Mouse (Mus musculus): Measurements from ENCODE around the gene Pard3b.
"Not testable (repeated sequence)": the region's sequence is repeated elsewhere in the genome, so short reads cannot be mapped to it uniquely, and the experiment has no call there.

Pard3b gene

DNA sequence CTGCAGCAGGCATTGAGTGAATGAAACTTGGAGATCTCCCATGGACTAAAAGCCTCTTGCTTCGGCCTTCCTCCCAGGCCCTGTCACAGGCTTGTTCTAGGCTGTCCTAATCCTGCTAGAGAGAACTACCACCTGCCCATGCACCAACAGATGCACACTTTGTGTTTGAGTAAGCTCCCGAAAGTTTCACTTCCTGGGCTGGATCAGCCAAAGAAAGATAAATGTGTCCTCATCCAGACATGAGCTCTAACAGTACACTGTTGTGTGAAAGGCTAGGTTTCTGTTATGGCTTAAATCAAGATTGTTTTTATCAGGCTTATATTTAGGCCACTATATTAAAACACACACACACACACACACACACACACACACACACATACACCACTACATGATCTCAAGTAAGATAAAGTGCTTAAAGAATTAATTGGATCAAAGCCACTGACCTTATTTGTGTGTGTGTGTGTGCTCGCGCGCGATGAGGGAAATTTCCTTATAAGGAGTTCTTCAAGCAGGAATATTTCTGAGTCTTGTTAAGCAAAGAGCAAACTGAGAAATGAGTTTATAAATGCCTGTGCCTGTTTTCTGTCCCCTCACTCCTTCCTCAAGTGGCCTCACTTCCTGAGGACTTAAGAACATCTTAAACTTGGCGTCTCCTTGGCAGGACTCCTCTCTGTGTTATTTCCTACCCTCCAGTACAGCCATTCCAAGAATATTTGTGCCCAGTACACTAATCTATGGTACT lies 940.6 kb downstream of the Pard3b start:
- DNase-seq (ENCODE audit: low spot score), result no peak

DNA sequence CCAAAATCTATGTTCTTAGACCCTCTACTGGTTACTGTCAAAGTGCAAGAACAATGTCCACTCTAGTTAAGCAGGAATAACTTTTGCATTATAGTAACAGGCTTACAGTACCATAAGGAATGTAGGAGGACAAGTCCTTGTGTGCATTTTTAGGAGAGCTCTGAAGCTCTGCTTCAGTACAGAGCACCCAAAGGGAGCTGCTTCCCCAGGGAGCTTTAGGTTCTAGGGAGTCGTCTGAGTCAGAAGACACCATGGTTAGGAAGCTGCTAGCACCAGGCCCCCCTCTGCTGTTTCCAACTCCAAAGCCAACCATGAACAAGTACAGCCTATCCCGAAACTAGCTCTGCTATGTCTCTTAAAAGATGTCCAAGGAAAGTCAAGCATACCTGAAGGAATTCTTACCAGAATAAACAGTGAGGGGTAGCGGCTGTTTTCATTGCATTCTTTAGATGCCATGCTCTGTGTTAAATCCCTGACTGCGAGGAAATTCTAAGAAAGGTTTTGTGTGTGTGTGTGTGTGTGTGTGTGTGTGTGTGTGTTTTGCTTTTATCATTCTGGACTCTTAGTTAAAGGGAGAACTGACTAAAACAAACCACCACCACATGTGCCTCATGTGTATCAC lies 941.8 kb downstream of the Pard3b start:
- no peak for DNase-seq (ENCODE audit: low spot score)

DNA sequence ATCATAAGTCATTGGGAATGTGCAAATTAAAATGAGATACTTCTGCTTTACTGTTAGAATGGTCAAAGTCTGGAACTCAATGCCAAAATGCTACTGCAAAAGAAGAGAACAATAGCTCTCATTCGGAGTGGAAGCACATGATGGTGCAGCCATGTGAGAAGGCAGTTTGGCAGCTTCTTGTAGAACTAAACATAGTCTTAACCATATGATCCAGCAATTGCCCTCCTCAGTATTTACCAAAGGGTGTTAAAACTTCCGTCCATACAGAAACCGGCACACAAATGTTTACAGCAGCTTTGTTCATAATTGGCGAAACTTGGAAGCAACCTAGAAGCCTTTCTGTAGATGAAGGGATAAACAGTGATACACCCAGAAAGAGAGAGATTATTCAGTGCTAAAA lies 943.9 kb downstream of the Pard3b start:
- DNase-seq (ENCODE audit: low spot score), result no peak

DNA sequence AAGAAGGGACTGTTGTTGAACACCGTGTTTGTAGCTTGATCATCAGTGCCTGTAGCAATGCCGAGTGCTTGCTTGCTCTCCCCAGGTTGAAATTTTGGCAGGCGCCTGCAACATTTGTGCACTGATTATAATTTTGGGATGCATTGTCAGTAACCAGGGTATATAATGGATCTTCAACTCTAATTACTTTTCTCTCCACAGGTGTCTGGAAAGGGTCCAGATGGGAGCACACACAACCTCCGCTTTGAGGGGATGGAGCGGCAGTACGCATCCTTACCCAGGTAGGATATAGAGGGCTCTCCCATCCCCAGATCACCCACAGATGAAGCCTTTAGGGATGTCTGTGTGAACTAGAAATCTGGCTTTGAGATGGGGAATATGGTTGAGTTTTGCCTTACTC lies 948.9 kb downstream of the Pard3b start:
- DNase-seq (ENCODE audit: low spot score), result no peak

DNA sequence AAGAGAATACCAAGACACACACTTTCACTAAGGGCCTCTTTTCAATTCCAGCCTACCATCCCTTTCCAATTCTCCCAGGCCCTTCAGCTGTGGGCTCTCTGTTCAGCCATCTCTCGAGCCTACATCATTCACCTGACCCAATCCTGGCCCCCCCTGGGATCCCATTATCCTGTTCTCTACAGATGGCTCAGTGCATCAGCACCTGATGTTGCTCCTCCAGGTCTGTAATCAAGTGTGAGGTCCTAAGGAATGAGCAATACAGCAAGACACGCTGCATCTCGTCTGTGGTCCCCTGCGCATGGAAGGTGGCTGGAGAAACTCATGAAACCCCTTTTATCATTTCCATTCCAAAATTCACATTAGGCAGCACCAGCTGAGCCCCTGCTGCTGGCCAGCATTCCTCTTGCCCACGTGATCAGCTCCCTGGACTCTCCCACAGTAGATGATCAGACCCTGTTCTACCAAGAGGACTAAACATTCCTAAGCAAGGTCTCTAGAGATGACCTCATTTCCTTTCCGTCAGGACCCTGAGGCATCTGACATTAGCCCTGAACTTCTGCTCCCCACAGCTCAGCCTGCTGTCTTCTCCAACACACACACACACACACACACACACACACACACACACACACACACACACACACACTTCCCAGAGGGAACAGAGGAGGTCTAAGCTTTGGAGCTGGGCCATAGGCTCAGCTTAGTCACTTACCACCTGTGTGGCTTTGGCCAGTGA lies 952.8 kb downstream of the Pard3b start:
- no peak for DNase-seq (ENCODE audit: low spot score)

DNA sequence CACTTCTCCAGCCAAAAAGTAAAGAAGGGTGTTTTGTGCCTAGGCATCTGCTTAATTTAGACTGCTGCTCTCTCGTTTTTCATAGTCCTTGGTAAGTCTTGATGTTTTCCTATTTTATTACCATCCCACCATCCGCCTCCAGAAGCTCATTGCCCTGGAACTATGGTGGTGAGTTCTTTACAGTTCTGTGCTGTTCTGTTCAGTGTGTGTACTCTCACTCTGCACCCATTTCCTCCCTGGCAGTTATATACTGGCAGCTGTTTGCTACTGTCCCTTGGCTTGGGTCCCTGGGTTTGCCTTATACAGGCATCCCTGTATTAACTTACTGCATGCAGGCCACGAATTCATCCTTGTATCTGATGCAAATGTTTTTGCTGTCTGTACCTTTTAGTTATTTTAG lies 956.8 kb downstream of the Pard3b start:
- DNase-seq (ENCODE audit: low spot score), result no peak

DNA sequence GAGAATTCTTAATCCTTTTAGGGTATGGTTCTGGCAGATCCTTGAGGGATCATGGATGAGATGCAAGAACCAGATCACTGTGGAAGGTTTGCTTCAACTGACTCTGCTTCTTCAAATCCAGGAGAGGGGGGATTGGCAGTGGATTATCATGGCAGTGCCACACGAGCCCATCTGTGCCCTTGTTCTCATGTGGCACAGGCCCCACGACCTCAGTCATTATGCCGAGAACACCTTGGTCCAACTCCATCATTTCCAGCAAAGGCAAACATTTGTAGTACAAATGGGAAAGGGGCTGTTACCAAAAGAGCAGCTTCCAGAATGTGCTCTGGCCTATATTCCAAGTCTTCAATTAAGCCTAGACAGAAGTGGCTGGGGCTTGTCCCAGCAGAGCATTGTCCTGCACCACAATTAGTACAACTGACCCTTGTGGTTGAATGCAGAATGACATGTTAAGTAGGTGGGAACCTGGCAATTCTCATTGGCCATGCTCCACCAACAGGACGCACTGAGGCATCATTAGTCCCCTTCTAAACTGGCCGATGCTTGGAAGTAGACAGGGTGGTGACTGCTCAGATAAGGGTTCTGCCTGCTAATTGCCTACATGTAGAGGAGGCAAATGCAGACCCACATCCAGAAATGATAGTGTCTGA lies 959.3 kb downstream of the Pard3b start:
- DNase-seq (ENCODE audit: low spot score), result no peak

DNA sequence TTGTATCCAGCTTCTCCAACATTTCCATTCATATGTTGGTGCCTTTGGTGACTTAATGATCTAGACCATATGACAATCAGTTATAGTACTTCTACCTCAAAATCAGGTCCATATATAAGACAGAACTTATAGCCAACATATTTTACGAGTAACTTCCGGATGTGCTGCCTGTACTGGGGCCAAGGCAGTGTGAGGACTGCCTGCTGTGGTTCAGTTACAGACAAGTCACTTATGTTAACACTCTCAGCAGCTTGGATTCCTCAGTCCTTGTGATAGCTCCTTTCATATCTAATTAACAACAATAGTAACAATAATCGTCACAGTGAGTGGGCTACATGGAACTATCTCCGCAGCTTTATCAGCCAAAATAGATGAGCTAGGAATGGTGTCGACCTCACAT lies 959.9 kb downstream of the Pard3b start:
- DNase-seq (ENCODE audit: low spot score), result no peak

DNA sequence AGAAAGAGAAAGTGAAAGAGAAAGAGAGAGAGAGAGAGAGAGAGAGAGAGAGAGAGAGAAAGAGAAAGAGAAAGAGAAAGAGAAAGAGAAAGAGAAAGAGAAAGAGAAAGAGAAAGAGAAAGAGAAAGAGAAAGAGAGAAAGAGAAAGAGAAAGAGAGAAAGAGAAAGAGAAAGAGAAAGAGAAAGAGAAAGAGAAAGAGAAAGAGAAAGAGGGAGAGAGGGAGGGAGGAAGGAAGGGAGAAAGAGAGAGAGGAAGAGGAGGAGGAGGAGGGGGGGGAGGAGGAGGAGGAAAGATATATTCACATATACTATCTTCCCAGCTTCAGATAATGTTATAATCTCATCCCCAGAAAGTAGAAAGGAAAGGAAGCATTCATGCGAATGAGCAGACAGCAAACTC lies 966.0 kb downstream of the Pard3b start:
- not testable (repeated sequence) for DNase-seq (ENCODE audit: low spot score)

DNA sequence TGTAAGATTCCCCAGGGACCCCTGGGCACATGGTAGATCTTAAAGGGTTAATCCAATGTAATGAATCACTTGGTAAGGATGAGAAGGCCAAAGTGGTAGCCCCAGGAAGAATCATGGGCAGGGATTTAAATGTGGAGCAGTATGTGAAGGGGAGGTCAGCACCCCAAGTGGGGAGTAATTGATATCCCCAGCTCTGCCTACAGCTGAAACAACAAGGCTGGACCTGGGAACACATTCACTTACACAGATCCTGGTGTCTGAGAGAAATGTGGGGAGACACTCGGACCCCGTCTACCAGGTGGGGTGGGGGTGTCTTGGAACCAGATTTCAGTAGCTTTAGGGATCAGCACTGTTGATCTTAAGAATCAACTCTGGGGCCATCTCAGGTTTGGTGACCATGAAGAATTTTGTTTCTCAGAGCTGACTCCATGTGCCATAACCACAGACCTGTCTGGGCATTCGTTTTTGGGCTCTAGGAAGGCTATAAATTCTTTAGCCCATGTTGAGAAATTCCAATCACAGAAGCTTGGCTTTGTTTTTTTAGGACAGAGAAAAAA lies 979.6 kb downstream of the Pard3b start:
- no peak for DNase-seq (ENCODE audit: low spot score)

DNA sequence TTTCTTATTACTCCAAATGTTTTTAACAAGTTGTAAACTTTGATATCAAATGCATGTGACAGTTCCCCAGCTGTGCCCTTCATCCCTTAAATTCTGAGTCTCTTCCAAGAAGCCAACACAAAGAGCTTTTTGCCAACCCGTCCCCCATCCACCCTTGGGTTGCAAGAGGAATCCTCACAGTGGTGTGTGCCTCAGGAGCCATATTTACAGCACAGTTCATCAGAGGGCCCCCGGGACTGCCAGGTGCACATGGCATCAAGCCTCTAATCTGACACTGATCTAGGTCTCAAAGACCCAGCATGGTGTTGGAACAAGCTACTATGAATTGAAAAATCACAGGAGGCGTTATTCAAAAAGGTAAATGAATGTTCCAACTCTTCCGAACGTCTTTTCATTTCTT lies 980.8 kb downstream of the Pard3b start:
- DNase-seq (ENCODE audit: low spot score), result no peak

DNA sequence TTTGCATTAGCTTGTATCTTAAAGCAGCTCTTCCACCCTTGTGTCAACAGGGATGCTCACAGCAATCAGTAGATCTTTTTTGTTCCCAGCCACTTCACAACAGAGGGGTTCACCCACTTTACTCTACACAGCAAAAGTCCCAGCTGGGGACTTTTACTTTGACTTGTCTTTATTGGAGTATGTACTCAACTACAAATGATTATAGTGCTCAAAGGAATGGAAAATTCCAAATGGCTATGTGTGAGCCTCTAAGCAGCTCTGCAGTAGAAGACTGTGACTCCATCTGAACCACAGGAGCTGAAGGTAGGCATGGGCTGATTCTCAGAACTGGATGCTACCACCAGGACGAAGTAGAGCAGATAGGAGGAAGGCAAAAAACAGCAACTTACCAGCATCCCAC lies 983.8 kb downstream of the Pard3b start:
- DNase-seq (ENCODE audit: low spot score), result no peak

DNA sequence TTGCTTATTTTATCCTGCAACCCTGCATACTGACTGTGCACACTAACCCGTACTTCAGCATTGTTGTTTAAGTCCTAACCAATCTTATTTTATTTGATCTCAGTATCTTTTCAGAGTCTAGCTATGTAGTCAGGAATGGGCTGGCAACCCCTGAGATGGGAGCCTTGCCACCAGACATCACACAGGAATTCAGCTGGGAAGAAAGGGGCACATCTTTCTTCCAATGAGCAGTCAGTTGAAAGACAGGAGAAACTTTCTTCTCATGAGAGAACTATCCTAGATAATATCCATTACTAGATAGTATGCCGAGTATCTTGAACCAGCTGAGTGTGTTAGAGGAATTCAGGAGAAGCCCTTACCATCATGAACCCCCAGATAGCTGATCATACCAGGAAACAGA lies 985.5 kb downstream of the Pard3b start:
- DNase-seq (ENCODE audit: low spot score), result no peak

DNA sequence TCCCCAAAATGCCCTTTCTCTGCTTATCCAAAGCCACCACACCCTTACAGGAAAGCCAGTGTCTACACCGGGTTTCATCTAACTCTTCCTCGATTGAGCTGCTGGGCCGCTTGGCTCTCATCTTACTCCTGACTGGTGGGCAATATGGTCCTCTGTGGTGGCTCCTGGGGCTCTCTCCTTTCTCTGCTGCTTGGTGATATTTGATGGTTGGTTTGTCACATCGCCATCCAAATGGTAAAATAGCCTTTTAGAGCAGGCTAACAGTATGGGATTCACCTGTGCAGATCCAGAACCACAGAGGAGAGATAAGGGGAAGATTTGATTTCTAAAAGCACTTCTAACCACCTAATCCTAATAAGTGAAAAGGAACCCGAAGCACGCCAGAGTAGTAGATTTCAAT lies 986.2 kb downstream of the Pard3b start:
- no peak for DNase-seq (ENCODE audit: low spot score)

DNA sequence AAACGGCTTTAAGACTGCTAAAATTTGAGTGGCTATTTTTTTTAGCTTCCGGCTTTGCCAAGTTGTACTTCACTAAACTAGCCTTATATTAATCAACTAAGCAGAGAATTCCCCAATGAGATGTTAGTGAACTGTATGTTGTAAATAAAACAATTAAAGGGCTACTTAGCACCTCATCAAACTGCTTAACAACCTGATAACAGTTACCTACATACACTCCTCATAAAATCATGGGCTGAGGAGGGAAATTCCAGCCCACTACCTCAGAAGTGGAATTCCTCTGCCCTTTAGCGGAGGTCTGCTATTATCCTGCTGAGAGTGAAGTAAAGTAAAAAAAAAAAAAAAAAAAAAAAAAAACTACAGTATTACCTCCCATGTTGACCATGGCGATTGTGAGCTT lies 986.7 kb downstream of the Pard3b start:
- DNase-seq (ENCODE audit: low spot score), result no peak

DNA sequence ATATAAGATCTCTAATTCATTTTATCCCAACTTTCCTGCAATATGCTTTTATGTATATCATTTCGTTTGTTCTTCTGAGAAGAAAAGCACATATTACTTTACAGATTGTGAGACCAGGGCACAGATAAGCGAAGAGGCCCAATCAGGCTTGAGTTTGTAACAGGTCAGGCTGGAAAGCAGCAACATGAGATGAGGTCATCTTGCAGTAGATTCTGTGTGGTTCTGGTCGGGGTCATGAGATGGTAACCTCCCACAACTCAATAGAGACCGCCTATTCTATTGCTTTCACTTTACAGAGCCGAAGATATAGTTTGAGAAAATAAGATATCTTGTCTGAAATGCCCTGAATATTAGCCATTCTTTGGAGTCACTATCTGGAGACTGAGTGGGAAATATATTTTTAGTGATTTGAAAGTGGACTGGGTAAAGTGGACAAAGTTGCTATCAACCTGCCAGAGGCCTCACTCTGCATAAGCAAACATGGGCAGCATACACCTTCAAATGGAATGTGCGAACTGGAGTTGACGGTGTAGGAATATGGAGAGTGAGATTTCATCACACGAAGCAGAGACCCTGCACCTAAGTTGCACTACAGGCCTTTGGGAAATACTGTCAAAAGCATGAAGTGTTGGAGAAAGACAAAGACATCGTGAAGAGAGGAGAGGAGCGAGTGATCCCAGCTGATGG lies 987.3 kb downstream of the Pard3b start:
- no peak for DNase-seq (ENCODE audit: low spot score)

DNA sequence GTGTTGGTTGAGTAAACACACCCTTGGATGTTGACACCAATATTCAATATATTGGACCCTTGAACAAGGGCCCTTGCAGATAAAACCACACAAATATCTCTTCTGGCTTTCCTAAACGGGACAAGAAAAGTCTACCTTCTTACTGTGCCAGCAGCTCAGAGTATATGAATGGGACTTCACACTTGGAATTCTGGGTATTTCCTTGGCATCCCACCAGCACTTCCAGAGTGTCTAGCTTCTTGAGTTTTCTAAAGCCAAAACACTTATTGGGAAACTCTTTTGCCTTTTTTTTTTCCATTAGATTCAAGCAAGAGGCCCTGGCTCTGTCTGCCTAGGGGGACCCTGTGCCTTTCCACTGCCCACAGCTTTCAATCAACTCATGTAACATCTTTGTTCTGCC lies 991.3 kb downstream of the Pard3b start:
- no peak for DNase-seq (ENCODE audit: low spot score)

DNA sequence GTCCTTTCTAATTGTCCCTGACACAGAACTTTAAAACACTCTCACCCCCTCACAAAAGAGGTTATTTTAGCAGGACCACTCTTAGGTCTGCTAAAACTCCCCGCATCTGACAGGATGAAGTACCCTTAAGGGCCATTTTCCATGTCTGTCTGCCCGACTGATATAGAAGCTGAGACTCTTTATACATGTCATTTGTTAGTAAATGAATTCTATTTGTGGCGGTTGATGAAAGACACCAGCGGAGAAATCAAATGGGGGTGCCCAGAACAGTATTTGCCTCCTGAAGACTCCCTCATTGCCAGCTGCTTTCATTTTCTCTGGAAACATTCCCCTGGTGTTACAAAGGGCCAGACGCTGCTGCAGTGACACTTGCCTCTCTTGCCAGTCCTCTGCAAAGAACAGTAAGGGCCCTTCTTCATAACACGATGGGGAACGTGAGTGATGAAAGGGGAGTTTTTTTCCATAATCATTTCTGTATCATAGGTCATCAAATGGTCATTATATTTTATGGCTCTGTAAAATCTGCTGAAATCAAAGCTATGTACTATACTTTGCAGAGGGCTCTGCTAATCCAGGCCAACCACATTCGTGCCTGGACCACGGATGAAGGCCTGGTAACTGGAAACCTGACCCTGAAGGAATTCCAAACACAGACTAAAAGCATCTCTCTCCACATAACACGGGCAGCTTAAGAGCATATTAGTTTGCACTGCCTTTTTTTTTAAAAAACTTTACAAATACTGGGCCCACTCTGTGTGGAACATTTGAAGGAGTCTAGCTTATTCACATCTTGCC lies 993.1 kb downstream of the Pard3b start:
- DNase-seq (ENCODE audit: low spot score), result no peak

DNA sequence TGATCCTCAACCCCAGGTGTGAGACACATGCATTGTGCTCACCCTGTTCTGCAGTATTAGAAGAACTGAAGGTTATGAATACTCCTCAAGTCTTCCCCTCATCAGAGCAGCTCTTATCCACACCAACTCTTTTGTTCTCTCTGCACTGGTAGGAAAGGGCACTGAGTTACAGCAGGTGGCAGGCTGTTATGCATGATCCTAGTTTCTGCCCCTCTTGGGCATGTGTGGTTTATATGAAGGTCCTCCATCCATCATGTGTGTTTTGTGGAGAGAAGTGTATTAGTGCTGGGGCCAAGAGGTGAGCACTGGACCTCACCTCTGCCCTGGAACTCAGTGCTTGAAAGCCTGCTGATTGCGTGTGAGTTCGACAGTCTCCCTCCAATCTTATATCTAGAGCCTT lies 994.3 kb downstream of the Pard3b start:
- DNase-seq (ENCODE audit: low spot score), result no peak

DNA sequence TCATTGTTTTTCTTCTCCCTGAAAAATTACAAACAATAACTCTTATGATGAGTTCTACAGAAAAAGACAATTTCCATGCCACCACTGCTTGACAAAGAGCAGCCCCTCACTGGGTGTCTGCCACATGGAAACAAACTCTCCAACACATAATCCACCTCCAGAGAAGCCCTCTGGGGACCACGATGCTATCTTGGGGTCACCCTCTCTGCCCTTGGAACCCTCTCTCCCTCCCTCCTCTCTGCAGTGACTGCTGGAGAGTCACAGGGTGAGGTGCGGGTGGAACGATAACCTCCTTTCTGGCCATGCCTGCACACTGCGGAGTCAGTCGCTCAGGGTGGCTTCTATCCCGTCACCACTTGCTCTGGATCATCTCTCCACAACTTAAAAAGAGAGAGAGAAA lies 996.6 kb downstream of the Pard3b start:
- DNase-seq (ENCODE audit: low spot score), result no peak
